31 mouse cellular contexts compared by ENCODE assay signal in the genomic region with DNA sequence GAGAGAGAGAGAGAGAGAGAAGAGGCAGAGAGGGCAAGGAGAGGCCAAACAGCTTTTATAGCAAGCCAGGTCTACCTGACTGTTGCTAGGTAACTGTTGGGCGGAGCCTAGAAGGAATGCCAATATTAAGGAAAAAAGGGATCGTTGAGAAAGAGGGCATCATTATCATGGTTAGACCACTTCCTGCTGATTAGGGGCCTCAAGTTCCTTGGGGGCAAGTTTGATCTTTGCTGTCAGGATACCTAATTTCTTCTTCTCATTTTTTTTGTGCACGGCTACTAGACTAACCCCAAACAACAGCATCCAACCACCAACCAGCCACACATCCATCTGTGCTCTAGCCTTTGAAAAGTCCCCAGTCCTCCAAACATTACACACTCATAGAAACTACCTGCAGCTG. TPM values are rescaled to one million over a fixed set of nuclear protein-coding genes. Genes with fewer than 3 reads are reported as not detected.
DNase-seq lines count a peak whose midpoint lies in the region; ATAC-seq and TF ChIP-seq lines count a peak whose summit lies in the region.
"Had no signal": no experiment of that assay in that cellular context is flagged by ENCODE, and none has a peak within 500 bp of the region (broad histone marks: within the 10 kb centered on the region; RNA-seq: fewer than 3 reads in every experiment).

No protein-coding gene starts in this region.

- H3K4me2 ChIP-seq in embryonic facial prominence, embryonic 12.5 days (replicated peaks): 0 out of 2 replicates have a peak overlapping the region, but pooled peaks have one; percentile 5
- H3K4me2 ChIP-seq in midbrain, embryonic 13.5 days (replicated peaks): no peak overlapping the region
- H3K4me2 ChIP-seq in forebrain, embryonic 14.5 days (ENCODE audit: low read length): no peak overlapping the region
- H3K4me2 ChIP-seq: forebrain, embryonic 13.5 days; heart, embryonic 11.5 days; hindbrain, embryonic 14.5 days; kidney, embryonic 15.5 days; limb, embryonic 15.5 days; midbrain, embryonic 15.5 days; stomach, embryonic 15.5 days had no signal

- no peaks in the 10 kb centered on the region for H3K27me3 ChIP-seq in embryonic facial prominence, embryonic 12.5 days
- no peaks in the 10 kb centered on the region for H3K27me3 ChIP-seq in embryonic facial prominence, embryonic 10.5 days (replicated peaks; ENCODE audit: low read depth, poor library complexity, severe bottlenecking)
- H3K27me3 ChIP-seq in midbrain, embryonic 13.5 days: no peaks in the 10 kb centered on the region
- H3K27me3 ChIP-seq in forebrain, embryonic 14.5 days (replicated peaks; ENCODE audit: control insufficient read depth, insufficient read depth, low read length): no peaks in the 10 kb centered on the region
- H3K27me3 ChIP-seq: forebrain, embryonic 13.5 days; kidney, embryonic 15.5 days; limb, embryonic 15.5 days; midbrain, embryonic 15.5 days; Patski; stomach, embryonic 15.5 days had no signal

- H3K9ac ChIP-seq in embryonic facial prominence, embryonic 12.5 days: no peak overlapping the region
- H3K9ac ChIP-seq in midbrain, embryonic 13.5 days (replicated peaks): no peak overlapping the region
- no peak overlapping the region for H3K9ac ChIP-seq in forebrain, embryonic 14.5 days (ENCODE audit: low read length)
- H3K9ac ChIP-seq: forebrain, embryonic 13.5 days; hindbrain, embryonic 14.5 days; kidney, embryonic 15.5 days; limb, embryonic 15.5 days; midbrain, embryonic 15.5 days; stomach, embryonic 15.5 days had no signal

- no peak overlapping the region for H3K4me3 ChIP-seq in embryonic facial prominence, embryonic 12.5 days
- H3K4me3 ChIP-seq in embryonic facial prominence, embryonic 10.5 days: no peak overlapping the region
- no peak overlapping the region for H3K4me3 ChIP-seq in bone marrow macrophage, adult 2 months (ENCODE audit: insufficient read depth, low read length)
- no peak overlapping the region for H3K4me3 ChIP-seq in midbrain, embryonic 13.5 days (replicated peaks)
- no peak overlapping the region for H3K4me3 ChIP-seq in forebrain, embryonic 14.5 days (ENCODE audit: low read depth, low read length)
- H3K4me3 ChIP-seq: forebrain, embryonic 13.5 days; kidney, embryonic 15.5 days; left cerebral cortex, adult 2 months; limb, embryonic 15.5 days; midbrain, embryonic 15.5 days; stomach, embryonic 15.5 days had no signal

- no peak for TF ChIP-seq CTCF in bone marrow macrophage, adult 2 months (IDR thresholded peaks at IDR 0.05; ENCODE audit: low read depth, low read length)

- 82% methylated on average over 3 of the region's 3 CpGs for whole genome bisulfite sequencing in embryonic facial prominence, embryonic 12.5 days
- 80% methylated on average over 3 of the region's 3 CpGs for WGBS in embryonic facial prominence, embryonic 10.5 days
- WGBS in midbrain, embryonic 13.5 days: 94% methylated on average over 3 of the region's 3 CpGs
- WGBS in forebrain, embryonic 14.5 days: 79% methylated on average over 3 of the region's 3 CpGs

- H3K36me3 ChIP-seq in embryonic facial prominence, embryonic 12.5 days: 0 out of 2 replicates have a peak, but pooled peaks cover 9% of the 10 kb centered on the region
- H3K36me3 ChIP-seq in embryonic facial prominence, embryonic 10.5 days (replicated peaks): peaks cover 40% of the 10 kb centered on the region
- H3K36me3 ChIP-seq in midbrain, embryonic 13.5 days: no peaks in the 10 kb centered on the region
- H3K36me3 ChIP-seq in forebrain, embryonic 14.5 days (ENCODE audit: control insufficient read depth, insufficient read depth, low read length): no peaks in the 10 kb centered on the region
- H3K36me3 ChIP-seq: limb, embryonic 15.5 days; midbrain, embryonic 15.5 days; stomach, embryonic 15.5 days had no signal

- no peak for DNase-seq in embryonic facial prominence, embryonic 10.5 days (ENCODE audit: low spot score)
- DNase-seq in thymus, postnatal 0 days (ENCODE audit: low spot score): peak; percentile 34
- no peak for DNase-seq in thymus, postnatal 10 days (ENCODE audit: low spot score in 2 of 2)
- peak; percentile 31 for DNase-seq in naive thymus-derived CD4-positive, alpha-beta T cell, adult 2 months (ENCODE audit: low read depth)
- no peak for DNase-seq in forebrain, embryonic 14.5 days (ENCODE audit: low spot score)
- DNase-seq: adrenal gland, postnatal 25 days; cerebellum, adult 11 months; cerebellum, adult 9-11 months; gastrocnemius, postnatal 25 days; heart, adult 18-20 months; heart, postnatal 4 days; kidney, adult 18-20 months; kidney, postnatal 25 days; lung, adult 18-20 months; lung, postnatal 4 days; right cerebral cortex, postnatal 25 days; thymus, postnatal 25 days had no signal

- H3K9me3 ChIP-seq in embryonic facial prominence, embryonic 12.5 days: no peaks in the 10 kb centered on the region
- no peaks in the 10 kb centered on the region for H3K9me3 ChIP-seq in embryonic facial prominence, embryonic 10.5 days
- H3K9me3 ChIP-seq in midbrain, embryonic 13.5 days: no peaks in the 10 kb centered on the region
- H3K9me3 ChIP-seq in forebrain, embryonic 14.5 days (replicated peaks; ENCODE audit: control insufficient read depth, low read length): no peaks in the 10 kb centered on the region
- H3K9me3 ChIP-seq: forebrain, embryonic 13.5 days; kidney, embryonic 15.5 days; limb, embryonic 15.5 days; midbrain, embryonic 15.5 days; stomach, embryonic 15.5 days had no signal

- ATAC-seq in embryonic facial prominence, embryonic 12.5 days (ENCODE audit: insufficient number of reproducible peaks, insufficient read depth, low FRiP score, low TSS enrichment): no peak
- no peak for ATAC-seq in midbrain, embryonic 13.5 days
- no peak for ATAC-seq in forebrain, embryonic 14.5 days
- ATAC-seq: forebrain, embryonic 13.5 days; lung, postnatal 0 days; midbrain, embryonic 15.5 days; Patski had no signal

- no peak overlapping the region for H3K27ac ChIP-seq in embryonic facial prominence, embryonic 12.5 days
- no peak overlapping the region for H3K27ac ChIP-seq in embryonic facial prominence, embryonic 10.5 days (replicated peaks)
- H3K27ac ChIP-seq in bone marrow macrophage, adult 2 months (ENCODE audit: insufficient read depth, low read depth, low read length): peak overlapping the region; percentile 54
- H3K27ac ChIP-seq in midbrain, embryonic 13.5 days: no peak overlapping the region
- H3K27ac ChIP-seq in forebrain, embryonic 14.5 days (ENCODE audit: low read depth, low read length): no peak overlapping the region
- H3K27ac ChIP-seq: forebrain, embryonic 13.5 days; hindbrain, embryonic 14.5 days; kidney, embryonic 15.5 days; left cerebral cortex, adult 2 months; limb, embryonic 15.5 days; midbrain, embryonic 15.5 days; stomach, embryonic 15.5 days had no signal

- TF ChIP-seq POLR2A in bone marrow macrophage, adult 2 months (IDR thresholded peaks at IDR 0.05; ENCODE audit: borderline replicate concordance, low read depth, low read length): no peak

- H3K4me1 ChIP-seq in embryonic facial prominence, embryonic 12.5 days: peaks cover 8% of the 10 kb centered on the region
- H3K4me1 ChIP-seq in embryonic facial prominence, embryonic 10.5 days: peaks cover 23% of the 10 kb centered on the region
- peaks cover 61% of the 10 kb centered on the region for H3K4me1 ChIP-seq in bone marrow macrophage, adult 2 months (ENCODE audit: control insufficient read depth, insufficient read depth, low read length)
- peaks cover 21% of the 10 kb centered on the region for H3K4me1 ChIP-seq in midbrain, embryonic 13.5 days (replicated peaks)
- peaks cover 7% of the 10 kb centered on the region for H3K4me1 ChIP-seq in forebrain, embryonic 14.5 days (ENCODE audit: control insufficient read depth, insufficient read depth, low read length)

RNA-seq across cellular contexts. Expression of gene Bri3bp, which starts 2.5 kb away (rescaled TPM):
- 39.4 and 42.2 TPM in 2 replicates for polyA plus RNA-seq in embryonic facial prominence, embryonic 12.5 days (2016; fragmentation: Nextera tagmentation; extraction: Ambion mirVana)
- 50.9 and 52.2 TPM in 2 replicates for polyA plus RNA-seq in embryonic facial prominence, embryonic 10.5 days (2016; fragmentation: Nextera tagmentation; extraction: Ambion mirVana)
- 37.3 and 42.5 TPM in 2 replicates for polyA plus RNA-seq in thymus, postnatal 0 days (2015; fragmentation: Nextera tagmentation; extraction: Ambion mirVana)
- polyA plus RNA-seq in bone marrow macrophage, adult 2 months (2012; ENCODE audit: insufficient read depth, insufficient read length, missing spikeins): 11.6 and 11.8 TPM in 2 replicates
- 28.2 and 29.6 TPM in 2 replicates for polyA plus RNA-seq in midbrain, embryonic 13.5 days (2015; fragmentation: Nextera tagmentation; extraction: Ambion mirVana)
- 26.0 and 29.1 TPM in 2 replicates for polyA plus RNA-seq in forebrain, embryonic 14.5 days (2014; fragmentation: Nextera tagmentation; extraction: Ambion mirVana)

RNA-seq across cellular contexts. Expression of gene Dhx37, which starts 10.0 kb away (rescaled TPM):
- polyA plus RNA-seq in embryonic facial prominence, embryonic 12.5 days (2016; fragmentation: Nextera tagmentation; extraction: Ambion mirVana): 17.0 and 17.7 TPM in 2 replicates
- 24.1 and 24.2 TPM in 2 replicates for polyA plus RNA-seq in embryonic facial prominence, embryonic 10.5 days (2016; fragmentation: Nextera tagmentation; extraction: Ambion mirVana)
- polyA plus RNA-seq in thymus, postnatal 0 days (2015; fragmentation: Nextera tagmentation; extraction: Ambion mirVana): 8.1 and 8.2 TPM in 2 replicates
- 13.1 and 18.4 TPM in 2 replicates for polyA plus RNA-seq in bone marrow macrophage, adult 2 months (2012; ENCODE audit: insufficient read depth, insufficient read length, missing spikeins)
- 12.1 and 13.2 TPM in 2 replicates for polyA plus RNA-seq in midbrain, embryonic 13.5 days (2015; fragmentation: Nextera tagmentation; extraction: Ambion mirVana)
- polyA plus RNA-seq in forebrain, embryonic 14.5 days (2014; fragmentation: Nextera tagmentation; extraction: Ambion mirVana): 4.7 and 7.0 TPM in 2 replicates

RNA-seq across cellular contexts. Expression of gene Aacs, which starts 31.7 kb away (rescaled TPM):
- polyA plus RNA-seq in embryonic facial prominence, embryonic 12.5 days (2016; fragmentation: Nextera tagmentation; extraction: Ambion mirVana): 41.5 and 42.5 TPM in 2 replicates
- 51.2 and 60.1 TPM in 2 replicates for polyA plus RNA-seq in embryonic facial prominence, embryonic 10.5 days (2016; fragmentation: Nextera tagmentation; extraction: Ambion mirVana)
- polyA plus RNA-seq in thymus, postnatal 0 days (2015; fragmentation: Nextera tagmentation; extraction: Ambion mirVana): 31.3 and 32.7 TPM in 2 replicates
- 10.3 and 19.0 TPM in 2 replicates for polyA plus RNA-seq in bone marrow macrophage, adult 2 months (2012; ENCODE audit: insufficient read depth, insufficient read length, missing spikeins)
- 54.5 and 57.5 TPM in 2 replicates for polyA plus RNA-seq in midbrain, embryonic 13.5 days (2015; fragmentation: Nextera tagmentation; extraction: Ambion mirVana)
- 51.8 and 71.1 TPM in 2 replicates for polyA plus RNA-seq in forebrain, embryonic 14.5 days (2014; fragmentation: Nextera tagmentation; extraction: Ambion mirVana)

RNA-seq across cellular contexts. Expression of gene Ubc, which starts 53.9 kb away (rescaled TPM):
- 1,075 and 1,101 TPM in 2 replicates for polyA plus RNA-seq in embryonic facial prominence, embryonic 12.5 days (2016; fragmentation: Nextera tagmentation; extraction: Ambion mirVana)
- polyA plus RNA-seq in embryonic facial prominence, embryonic 10.5 days (2016; fragmentation: Nextera tagmentation; extraction: Ambion mirVana): 957 and 988 TPM in 2 replicates
- polyA plus RNA-seq in thymus, postnatal 0 days (2015; fragmentation: Nextera tagmentation; extraction: Ambion mirVana): 532 and 603 TPM in 2 replicates
- polyA plus RNA-seq in bone marrow macrophage, adult 2 months (2012; ENCODE audit: insufficient read depth, insufficient read length, missing spikeins): 808 and 810 TPM in 2 replicates
- 1,275 and 1,322 TPM in 2 replicates for polyA plus RNA-seq in midbrain, embryonic 13.5 days (2015; fragmentation: Nextera tagmentation; extraction: Ambion mirVana)
- polyA plus RNA-seq in forebrain, embryonic 14.5 days (2014; fragmentation: Nextera tagmentation; extraction: Ambion mirVana): 981 and 1,199 TPM in 2 replicates

RNA-seq across cellular contexts. Expression of gene Gm10382, which starts 54.8 kb away (rescaled TPM):
- 0.31 TPM in 2 replicates for polyA plus RNA-seq in embryonic facial prominence, embryonic 12.5 days (2016; fragmentation: Nextera tagmentation; extraction: Ambion mirVana)
- 0.53 and 0.60 TPM in 2 replicates for polyA plus RNA-seq in embryonic facial prominence, embryonic 10.5 days (2016; fragmentation: Nextera tagmentation; extraction: Ambion mirVana)
- 0.44 and 0.74 TPM in 2 replicates for polyA plus RNA-seq in thymus, postnatal 0 days (2015; fragmentation: Nextera tagmentation; extraction: Ambion mirVana)
- not detected in 2 replicates for polyA plus RNA-seq in bone marrow macrophage, adult 2 months (2012; ENCODE audit: insufficient read depth, insufficient read length, missing spikeins)
- polyA plus RNA-seq in midbrain, embryonic 13.5 days (2015; fragmentation: Nextera tagmentation; extraction: Ambion mirVana): 0.39 and 0.89 TPM in 2 replicates
- 0.33 TPM in 1 of 2 replicates, not detected in the other for polyA plus RNA-seq in forebrain, embryonic 14.5 days (2014; fragmentation: Nextera tagmentation; extraction: Ambion mirVana)
- polyA plus RNA-seq: neural tube, embryonic 11.5 days had no signal

Comparison
In these comparisons a context has a peak if more than half of its experiments do, and no peak if none do; other contexts are left out.
1. DNase-seq: peak in thymus, postnatal 0 days (single experiment) and naive thymus-derived CD4-positive, alpha-beta T cell, adult 2 months (single experiment); none in embryonic facial prominence, embryonic 10.5 days (single experiment), thymus, postnatal 10 days (0 of 2) and forebrain, embryonic 14.5 days (single experiment).